Mouse (Mus musculus): ENCODE results near the gene Rfx4. TPM values are rescaled to one million over a fixed set of nuclear protein-coding genes. Genes with fewer than 3 reads are reported as not detected.

Gene Rfx4
- total RNA-seq, 2 experiments from 2014 or later: 10.7 to 12.1 TPM

- TF ChIP-seq CTCF (conservative IDR thresholded peaks at IDR 0.05): no peak
- no peak for DNase-seq (ENCODE audit: low spot score in 2 of 2)
- Histone ChIP-seq H3K27ac (no peak overlapping the region), H3K4me3 (no peak overlapping the region)
Measured at GRCm38 (mm10) chr10:84949684-84950010, 193.8 kb downstream of the Rfx4 start.

- H3K27ac ChIP-seq: no peak overlapping the region
- H3K4me3 ChIP-seq: no peak overlapping the region
- DNase-seq (ENCODE audit: low spot score in 2 of 2): no peak
- TF ChIP-seq CTCF (conservative IDR thresholded peaks at IDR 0.05): no peak
Measured at GRCm38 (mm10) chr10:84950384-84950783, 194.5 kb downstream of the Rfx4 start.

- Histone ChIP-seq H3K4me3 (no peak overlapping the region), H3K27ac (no peak overlapping the region)
- no peak for TF ChIP-seq CTCF (conservative IDR thresholded peaks at IDR 0.05)
- DNase-seq (ENCODE audit: low spot score in 2 of 2): no peak
Measured at GRCm38 (mm10) chr10:84954236-84954635, 198.4 kb downstream of the Rfx4 start.

Other genes starting within 250 kb of the Rfx4 start
- gene Ckap4, start 222.0 kb upstream of the Rfx4 start, total RNA-seq (2021): 10 to 100 TPM; 20.2 to 20.3 TPM
- 10 to 100 TPM; 27.3 to 29.4 TPM for gene Tcp11l2, start 179.4 kb upstream of the Rfx4 start, total RNA-seq (2021)
- gene Polr3b, start 133.8 kb upstream of the Rfx4 start, total RNA-seq (2021): 10 to 100 TPM; 14.8 to 15.6 TPM
- gene Ric8b, start 161.6 kb downstream of the Rfx4 start, total RNA-seq (2021): 10 to 100 TPM; 40.9 to 42.2 TPM